Mouse (Mus musculus) kidney, embryonic 15.5 days (tissue): ENCODE data around the gene Prox1. TPM values are rescaled to one million over a fixed set of nuclear protein-coding genes. Genes with fewer than 3 reads are reported as not detected.

ENCODE experiments used
- ATAC-seq: fragments of 200-750 bp; cut with Nextera tagmentation; replicated peaks from 2 replicates; pipeline ENCODE4 v1.8.0; 2017; ENCODE audit warnings: moderate TSS enrichment; ENCODE audit not compliant: low FRiP score
- H3K27ac ChIP-seq: fragments of 300-500 bp; sonication (generic); 2 replicates; pipeline ENCODE4 v1.5.1; 2015; ENCODE audit warnings: mild to moderate bottlenecking, inconsistent platforms
- H3K27me3 ChIP-seq: fragments of 300-500 bp; sonication (generic); 2 replicates; pipeline ENCODE4 v1.6.1; 2015; ENCODE audit warnings: inconsistent platforms
- H3K36me3 ChIP-seq: fragments of 300-500 bp; sonication (generic); 2 replicates; pipeline ENCODE4 v1.6.1; 2015; ENCODE audit warnings: inconsistent platforms
- H3K4me1 ChIP-seq: fragments of 300-500 bp; sonication (generic); 2 replicates; pipeline ENCODE4 v1.6.1; 2015; ENCODE audit warnings: inconsistent platforms
- H3K4me2 ChIP-seq: fragments of 300-500 bp; sonication (generic); 2 replicates; pipeline ENCODE4 v1.6.1; 2015; ENCODE audit warnings: moderate library complexity, mild to moderate bottlenecking, inconsistent platforms
- H3K4me3 ChIP-seq: fragments of 300-500 bp; sonication (generic); replicated peaks from 2 replicates; pipeline ENCODE4 v1.5.1; 2015; ENCODE audit warnings: mild to moderate bottlenecking, inconsistent platforms
- H3K9ac ChIP-seq: fragments of 300-500 bp; sonication (generic); 2 replicates; pipeline ENCODE4 v1.6.1; 2015; ENCODE audit warnings: mild to moderate bottlenecking, inconsistent platforms
- H3K9me3 ChIP-seq: fragments of 300-500 bp; sonication (generic); replicated peaks from 2 replicates; pipeline ENCODE4 v1.6.1; 2016; ENCODE audit warnings: inconsistent platforms
- WGBS: fragments of 180-500 bp; shearing (Covaris S2); methylation state at CpG from one replicate; pipeline ENCODE4 v1.1.7; 2015; ENCODE audit warnings: mixed read lengths; 5-methylcytosine and 5-hydroxymethylcytosine counted together
- polyA plus RNA-seq: library from polyadenylated mRNA; unstranded; fragments of >200 nt; fragmentation: Nextera tagmentation; extraction: Ambion mirVana; gene quantifications from 2 replicates; pipeline ENCODE4 v1.2.1, GENCODE M21; 2015

Prox1 gene
- polyA plus RNA-seq, 1 experiment from 2014 or later = 1.8 TPM

DNA sequence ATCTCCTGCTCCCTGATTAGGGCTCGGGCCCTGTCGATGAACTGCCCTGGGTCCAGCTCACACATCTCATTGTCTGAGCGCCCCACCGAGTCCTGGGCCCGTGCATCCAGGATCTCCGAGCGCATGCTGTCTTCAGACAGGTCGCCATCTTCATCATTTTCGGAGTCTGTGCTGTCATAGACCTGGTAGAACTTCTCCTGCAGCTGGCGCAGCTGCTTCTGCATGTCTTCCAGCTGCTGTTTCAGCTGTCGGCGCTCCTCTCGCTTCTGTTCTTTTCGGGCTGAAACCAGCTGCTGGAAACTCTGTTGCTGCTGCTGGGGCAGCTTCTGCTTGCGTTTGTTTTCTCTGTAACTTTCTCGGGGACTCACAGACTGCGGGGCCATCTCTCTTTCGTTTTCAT is 9.2 kb downstream of the Prox1 start:
- Histone ChIP-seq H3K9ac (no peak overlapping the region), H3K4me1 (no peaks in the 10 kb centered on the region), H3K4me2 (no peak overlapping the region), H3K36me3 (no peaks in the 10 kb centered on the region), H3K9me3 (no peaks in the 10 kb centered on the region), H3K4me3 (no peak overlapping the region), H3K27ac (no peak overlapping the region), H3K27me3 (peaks cover 67% of the 10 kb centered on the region)
- WGBS = 77% methylated on average over 18 of the region's 18 CpGs
- ATAC-seq = no peak

DNA sequence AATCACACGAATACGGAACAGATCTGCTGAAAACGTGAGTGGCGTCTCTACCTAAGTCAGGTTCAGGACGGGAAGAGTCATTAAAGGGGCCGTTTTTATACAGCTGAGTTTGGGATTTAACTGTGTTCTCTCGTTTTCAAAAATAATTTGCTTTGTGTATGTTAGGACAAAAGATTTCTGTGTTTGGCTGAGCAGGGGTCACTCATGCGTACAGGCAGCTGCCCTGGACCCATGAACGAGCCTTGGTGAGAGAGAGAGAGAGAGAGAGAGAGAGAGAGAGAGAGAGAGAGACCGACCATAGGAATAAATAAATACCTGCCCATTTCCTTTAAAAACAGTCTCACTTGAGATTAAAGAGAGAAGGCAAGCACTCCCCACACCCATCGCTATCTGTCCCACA is 11.1 kb downstream of the Prox1 start:
- Histone ChIP-seq H3K27me3 (peaks cover 59% of the 10 kb centered on the region), H3K36me3 (no peaks in the 10 kb centered on the region), H3K27ac (no peak overlapping the region), H3K9ac (no peak overlapping the region), H3K9me3 (no peaks in the 10 kb centered on the region), H3K4me2 (no peak overlapping the region), H3K4me1 (no peaks in the 10 kb centered on the region), H3K4me3 (no peak overlapping the region)
- ATAC-seq = no peak
- 58% methylated on average over 11 of the region's 11 CpGs for WGBS

DNA sequence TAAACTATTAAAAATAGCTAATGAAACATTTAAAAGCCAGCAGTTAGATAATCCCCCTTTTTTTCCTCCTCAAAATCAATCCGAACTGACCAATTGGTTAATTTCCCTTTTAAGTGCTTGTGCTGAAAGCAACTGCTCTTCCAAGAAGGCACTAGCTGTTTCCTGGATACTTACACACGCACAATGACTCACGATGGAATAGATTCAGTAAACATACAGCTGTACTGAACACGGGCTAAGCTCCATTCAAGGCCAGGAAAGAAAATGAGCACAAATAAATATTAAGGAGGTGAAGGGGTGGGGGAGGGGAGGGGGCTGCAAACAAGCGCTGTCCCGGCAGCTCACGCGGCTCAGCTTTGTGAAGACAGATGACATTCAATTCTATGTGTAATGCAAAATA is 14.8 kb downstream of the Prox1 start:
- no peaks in the 10 kb centered on the region for H3K36me3 ChIP-seq
- WGBS = 41% methylated on average over 8 of the region's 8 CpGs
- H3K9ac ChIP-seq = no peak overlapping the region
- H3K4me2 ChIP-seq = no peak overlapping the region
- ATAC-seq = no peak
- H3K4me3 ChIP-seq = no peak overlapping the region
- no peaks in the 10 kb centered on the region for H3K4me1 ChIP-seq
- H3K27ac ChIP-seq = no peak overlapping the region
- no peaks in the 10 kb centered on the region for H3K9me3 ChIP-seq
- H3K27me3 ChIP-seq = peaks cover 58% of the 10 kb centered on the region

DNA sequence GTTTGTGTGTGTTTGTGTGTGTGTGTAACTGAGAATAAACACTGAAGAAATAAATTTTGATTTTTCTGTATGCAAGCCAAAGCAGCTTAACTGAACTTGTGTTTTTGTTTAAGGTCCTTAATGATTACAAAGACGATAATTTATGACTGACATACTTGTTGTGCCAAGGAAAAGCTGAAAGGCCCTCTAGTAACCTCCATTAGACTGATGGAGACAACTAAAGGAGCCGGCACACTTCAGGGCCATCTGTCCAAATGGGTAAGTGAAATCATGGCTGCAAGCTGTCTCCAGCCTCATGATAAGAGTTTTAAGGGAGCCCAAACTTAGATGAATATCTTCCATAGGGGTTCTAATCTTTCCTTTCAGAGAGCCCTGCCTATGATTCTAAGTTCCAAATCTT is 15.5 kb downstream of the Prox1 start:
- Histone ChIP-seq H3K4me1 (no peaks in the 10 kb centered on the region), H3K36me3 (no peaks in the 10 kb centered on the region), H3K27ac (no peak overlapping the region), H3K4me2 (no peak overlapping the region), H3K9me3 (no peaks in the 10 kb centered on the region), H3K27me3 (peaks cover 56% of the 10 kb centered on the region), H3K4me3 (no peak overlapping the region), H3K9ac (no peak overlapping the region)
- WGBS = 35% methylated on average over 2 of the region's 2 CpGs
- no peak for ATAC-seq

DNA sequence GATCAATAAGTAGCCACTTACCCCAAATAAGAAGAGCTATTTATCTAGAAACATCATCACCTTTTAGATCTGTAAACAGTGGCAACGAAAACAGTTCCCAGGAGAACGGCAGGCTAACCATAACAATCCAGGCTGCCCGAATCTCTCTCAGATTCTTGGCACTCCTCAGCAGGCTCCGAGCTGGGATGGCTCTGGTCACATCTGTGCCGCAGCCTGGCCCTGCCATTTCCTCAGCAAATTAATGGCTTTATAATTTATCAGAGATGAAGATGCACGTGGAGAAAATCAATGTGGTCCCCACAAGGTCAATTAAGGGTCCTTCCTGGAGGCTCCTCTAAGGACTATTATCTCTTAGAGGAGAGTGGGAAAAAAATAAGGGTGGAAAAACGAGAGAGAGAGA is 16.2 kb downstream of the Prox1 start:
- WGBS = 22% methylated on average over 7 of the region's 7 CpGs
- no peak overlapping the region for H3K4me3 ChIP-seq
- no peak for ATAC-seq
- no peaks in the 10 kb centered on the region for H3K36me3 ChIP-seq
- H3K27ac ChIP-seq = no peak overlapping the region
- peaks cover 61% of the 10 kb centered on the region for H3K27me3 ChIP-seq
- no peaks in the 10 kb centered on the region for H3K9me3 ChIP-seq
- no peak overlapping the region for H3K4me2 ChIP-seq
- no peak overlapping the region for H3K9ac ChIP-seq
- peaks cover 6% of the 10 kb centered on the region for H3K4me1 ChIP-seq

DNA sequence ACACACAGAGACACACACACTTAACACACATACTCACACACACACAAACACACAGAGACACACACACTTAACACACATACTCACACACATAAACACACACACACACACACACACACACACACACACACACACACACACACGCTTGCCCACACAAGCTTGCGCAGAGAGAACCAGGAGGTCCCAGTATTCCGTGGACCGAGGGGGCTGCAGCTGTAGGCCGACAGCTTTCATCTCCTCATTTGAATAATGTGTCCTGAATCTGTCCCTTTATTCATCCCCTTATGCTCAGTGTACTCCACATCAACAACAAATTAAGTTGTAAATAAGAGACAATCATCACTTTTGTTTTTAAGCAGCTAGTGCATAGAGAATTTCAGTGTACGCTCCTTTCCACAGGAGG is 17.9 kb downstream of the Prox1 start:
- whole genome bisulfite sequencing = 87% methylated on average over 6 of the region's 6 CpGs
- peaks cover 14% of the 10 kb centered on the region for H3K4me1 ChIP-seq
- no peak for ATAC-seq

DNA sequence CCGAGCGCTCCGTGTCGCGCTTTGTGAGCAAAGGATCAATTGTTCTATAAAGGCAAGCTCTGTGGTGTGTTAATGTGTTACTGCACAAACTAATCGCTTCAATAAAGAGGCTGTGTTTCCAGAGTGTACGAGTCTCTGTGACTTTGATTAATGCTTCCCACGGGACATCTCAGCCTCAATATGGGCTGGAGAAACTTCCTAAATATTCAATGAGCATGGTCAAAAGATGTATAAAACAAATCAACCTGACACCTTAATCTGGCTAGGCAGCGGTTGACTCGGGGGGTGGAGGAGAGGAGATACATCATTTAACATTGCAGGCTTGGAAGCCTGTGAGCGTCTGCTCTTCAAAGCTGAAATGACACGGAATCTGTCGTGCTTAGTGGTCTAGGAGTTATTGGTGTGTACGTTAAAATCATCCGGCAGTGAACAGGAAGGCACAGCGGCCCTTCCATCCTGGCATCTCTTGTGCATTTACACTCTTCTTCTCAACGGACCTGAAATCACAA is 21.2 kb downstream of the Prox1 start:
- 27% methylated on average over 17 of the region's 17 CpGs for WGBS

More for the DNA sequence above, 17.9 kb downstream of the Prox1 start:
- H3K9ac ChIP-seq = no peak overlapping the region
- H3K4me3 ChIP-seq = no peak overlapping the region
- H3K27me3 ChIP-seq = peaks cover 49% of the 10 kb centered on the region
- no peak overlapping the region for H3K27ac ChIP-seq
- H3K4me2 ChIP-seq = no peak overlapping the region
- H3K9me3 ChIP-seq = no peaks in the 10 kb centered on the region
- no peaks in the 10 kb centered on the region for H3K36me3 ChIP-seq

DNA sequence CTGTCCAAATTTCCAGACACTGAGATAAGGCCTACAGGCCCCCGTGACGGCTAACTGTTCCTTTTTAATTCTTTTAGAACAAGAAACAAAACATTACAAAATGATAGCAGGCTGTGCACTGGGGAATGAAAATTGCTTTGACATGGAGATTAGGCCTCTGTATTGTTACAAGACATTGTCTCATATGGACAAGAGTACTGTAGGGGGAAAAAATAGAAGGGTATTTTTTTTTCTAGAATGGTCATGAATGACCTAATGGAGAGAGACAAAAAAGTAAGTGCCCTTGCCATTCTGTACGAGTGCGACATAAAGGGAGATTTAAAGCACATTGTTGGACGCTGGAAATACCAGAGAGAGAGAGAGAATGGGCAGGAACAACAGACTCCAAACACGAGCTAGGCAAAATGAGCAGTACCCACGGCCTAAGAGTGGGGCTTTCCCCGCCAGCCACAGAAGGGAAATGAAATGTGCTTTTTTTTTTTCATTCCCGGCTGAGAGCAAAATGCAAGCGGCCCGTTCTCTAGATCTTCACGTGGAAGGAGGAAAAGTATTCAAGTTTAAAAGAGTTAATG is 21.8 kb downstream of the Prox1 start:
- H3K9ac ChIP-seq = no peak overlapping the region
- WGBS = 31% methylated on average over 12 of the region's 12 CpGs
- peaks cover 25% of the 10 kb centered on the region for H3K27me3 ChIP-seq
- ATAC-seq = no peak
- H3K4me3 ChIP-seq = 0 out of 2 replicates have a peak overlapping the region, but pooled peaks have one; percentile 2
- no peaks in the 10 kb centered on the region for H3K36me3 ChIP-seq
- peak overlapping the region; percentile 33 for H3K4me2 ChIP-seq
- H3K4me1 ChIP-seq = peaks cover 14% of the 10 kb centered on the region
- no peak overlapping the region for H3K27ac ChIP-seq
- no peaks in the 10 kb centered on the region for H3K9me3 ChIP-seq

More for the DNA sequence above, 21.2 kb downstream of the Prox1 start:
- no peak for ATAC-seq
- Histone ChIP-seq H3K4me2 (peak overlapping the region; percentile 33), H3K27ac (no peak overlapping the region), H3K9me3 (no peaks in the 10 kb centered on the region), H3K36me3 (no peaks in the 10 kb centered on the region), H3K4me3 (0 out of 2 replicates have a peak overlapping the region, but pooled peaks have one; percentile 2), H3K9ac (no peak overlapping the region), H3K4me1 (peaks cover 14% of the 10 kb centered on the region), H3K27me3 (peaks cover 31% of the 10 kb centered on the region)

DNA sequence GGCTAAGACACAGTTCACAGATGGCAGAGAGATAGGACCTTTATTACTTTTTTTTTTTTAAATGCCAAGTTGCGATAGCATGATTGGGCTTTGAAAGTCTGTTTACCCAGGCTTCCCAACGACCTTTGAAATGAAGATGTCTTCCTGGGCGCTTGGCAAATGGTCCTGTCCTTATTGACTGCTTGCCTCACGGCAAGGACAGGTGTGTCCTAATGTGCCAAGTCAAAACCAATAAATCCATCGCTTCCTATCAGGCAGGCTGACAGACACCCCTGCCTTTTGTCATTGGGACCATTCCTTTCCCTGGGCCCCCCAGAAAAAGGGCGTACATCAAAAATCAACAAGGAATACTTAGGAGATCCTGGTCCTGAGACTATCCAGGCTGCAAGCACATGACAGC is 22.7 kb downstream of the Prox1 start:
- Histone ChIP-seq H3K9ac (no peak overlapping the region), H3K4me3 (no peak overlapping the region), H3K4me1 (peaks cover 14% of the 10 kb centered on the region), H3K27ac (no peak overlapping the region), H3K9me3 (no peaks in the 10 kb centered on the region), H3K4me2 (no peak overlapping the region), H3K36me3 (no peaks in the 10 kb centered on the region), H3K27me3 (peaks cover 16% of the 10 kb centered on the region)
- 70% methylated on average over 6 of the region's 6 CpGs for WGBS
- ATAC-seq = no peak

DNA sequence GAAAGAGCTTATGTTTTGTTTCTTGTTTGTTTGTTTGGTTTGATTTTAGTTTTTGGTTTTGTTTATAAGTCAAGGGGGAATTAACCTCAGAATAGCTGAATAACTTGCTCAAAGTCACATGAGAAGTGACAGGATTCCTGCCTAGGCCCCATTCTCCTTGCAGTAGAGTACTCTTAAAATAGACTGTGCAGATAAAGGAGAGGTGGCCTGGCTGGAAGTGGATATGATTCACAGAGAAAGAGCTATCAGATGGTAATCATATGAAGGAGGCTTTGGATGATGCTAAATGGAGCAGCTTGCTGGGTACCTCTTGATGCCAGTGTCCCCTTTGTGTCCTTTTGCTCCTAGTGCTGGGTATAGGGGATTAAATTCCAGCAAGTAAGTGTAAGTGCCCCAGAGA is 26.1 kb downstream of the Prox1 start:
- H3K27ac ChIP-seq = no peak overlapping the region
- H3K4me2 ChIP-seq = no peak overlapping the region
- H3K9me3 ChIP-seq = no peaks in the 10 kb centered on the region
- H3K36me3 ChIP-seq = no peaks in the 10 kb centered on the region
- H3K27me3 ChIP-seq = peaks cover 6% of the 10 kb centered on the region; the same call in 1 of the 2 replicates
- no peak overlapping the region for H3K9ac ChIP-seq
- H3K4me3 ChIP-seq = no peak overlapping the region
- peaks cover 19% of the 10 kb centered on the region for H3K4me1 ChIP-seq
- no peak for ATAC-seq

DNA sequence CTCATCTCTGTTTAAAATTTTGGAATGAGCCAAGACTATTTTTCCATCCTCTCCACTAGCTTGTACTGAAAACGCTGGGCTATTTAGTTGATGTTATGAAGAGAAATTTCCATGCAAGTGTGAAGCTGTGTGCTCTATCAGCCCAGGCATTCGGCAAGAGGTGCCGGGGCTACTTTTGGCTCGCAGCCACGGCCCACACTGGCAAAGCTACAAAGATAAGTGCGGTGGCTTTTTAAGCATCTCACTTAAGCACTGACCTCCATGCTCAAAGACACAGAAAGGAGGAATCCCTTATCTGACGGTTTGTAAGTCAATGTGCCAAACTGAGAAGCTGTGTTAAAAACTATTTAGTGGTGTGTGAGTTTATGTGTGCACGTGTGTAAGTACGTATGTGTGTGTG is 26.9 kb downstream of the Prox1 start:
- Histone ChIP-seq H3K4me1 (peaks cover 11% of the 10 kb centered on the region; the same call in 1 of the 2 replicates), H3K4me3 (no peak overlapping the region), H3K9me3 (no peaks in the 10 kb centered on the region), H3K36me3 (no peaks in the 10 kb centered on the region), H3K27me3 (0 out of 2 replicates have a peak, but pooled peaks cover 4% of the 10 kb centered on the region), H3K4me2 (no peak overlapping the region), H3K9ac (no peak overlapping the region), H3K27ac (no peak overlapping the region)
- no peak for ATAC-seq
- WGBS = 89% methylated on average over 9 of the region's 9 CpGs

DNA sequence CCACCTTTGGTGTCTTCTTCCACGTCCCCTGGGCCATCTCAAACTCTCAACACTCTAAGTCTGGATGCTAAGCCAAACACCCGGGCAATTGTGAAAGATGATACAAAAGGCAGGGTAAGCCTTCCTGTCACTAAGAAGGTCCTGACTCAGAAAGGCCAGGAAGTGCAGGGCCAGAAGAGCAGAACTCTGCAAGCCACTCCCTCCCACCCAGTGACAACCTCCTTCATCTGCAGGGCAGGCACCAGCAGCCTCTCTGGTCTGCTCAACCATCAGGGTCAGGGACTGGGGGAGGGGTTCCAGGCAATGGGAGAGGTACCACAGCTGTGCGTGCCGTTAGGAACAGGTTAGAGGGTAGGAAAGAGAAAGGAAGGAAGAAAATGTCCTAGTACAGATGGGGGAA is 27.9 kb downstream of the Prox1 start:
- Histone ChIP-seq H3K27me3 (0 out of 2 replicates have a peak, but pooled peaks cover 4% of the 10 kb centered on the region), H3K9me3 (no peaks in the 10 kb centered on the region), H3K27ac (no peak overlapping the region), H3K4me2 (no peak overlapping the region), H3K36me3 (no peaks in the 10 kb centered on the region), H3K9ac (no peak overlapping the region), H3K4me1 (0 out of 2 replicates have a peak, but pooled peaks cover 10% of the 10 kb centered on the region), H3K4me3 (no peak overlapping the region)
- ATAC-seq = peak; percentile 49; the same call in 1 of the 2 replicates
- 16% methylated on average over 4 of the region's 4 CpGs for WGBS

DNA sequence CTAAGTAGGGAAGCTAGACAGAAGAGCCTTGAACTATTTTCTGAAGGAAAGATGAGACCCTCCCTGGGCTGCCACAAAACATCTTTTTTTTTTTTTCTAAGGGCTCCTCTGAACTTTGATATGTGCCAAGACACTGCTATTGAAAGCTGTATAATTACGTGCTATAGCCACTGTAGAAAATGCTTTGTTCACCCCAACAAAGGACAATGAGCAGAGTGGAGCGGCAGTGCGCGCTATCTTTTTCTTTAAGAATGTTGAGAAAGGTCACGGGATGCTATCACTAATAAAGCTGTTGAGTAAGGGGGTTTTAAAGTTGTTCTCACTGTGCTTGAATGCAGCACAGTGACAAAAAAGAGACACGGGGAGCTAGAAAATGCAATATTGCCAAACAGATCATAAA is 30.0 kb downstream of the Prox1 start:
- no peaks in the 10 kb centered on the region for H3K36me3 ChIP-seq
- no peak overlapping the region for H3K9ac ChIP-seq
- 0 out of 2 replicates have a peak, but pooled peaks cover 4% of the 10 kb centered on the region for H3K27me3 ChIP-seq
- WGBS = 68% methylated on average over 6 of the region's 6 CpGs
- H3K4me2 ChIP-seq = no peak overlapping the region
- no peaks in the 10 kb centered on the region for H3K9me3 ChIP-seq
- no peak overlapping the region for H3K4me3 ChIP-seq
- H3K4me1 ChIP-seq = 0 out of 2 replicates have a peak, but pooled peaks cover 10% of the 10 kb centered on the region
- no peak overlapping the region for H3K27ac ChIP-seq
- no peak for ATAC-seq
